23 mouse cellular contexts compared by ENCODE assay signal in genomic region chr15:72232355-72232754, GRCm38 (mm10).
DNase-seq lines count a peak whose midpoint lies in the region; TF ChIP-seq lines count a peak whose summit lies in the region.
"Had no signal": no experiment of that assay in that cellular context is flagged by ENCODE, and none has a peak within 500 bp of the region (broad histone marks: within the 10 kb centered on the region; RNA-seq: fewer than 3 reads in every experiment).

No protein-coding gene starts in this region.

- no peak overlapping the region for H3K4me3 ChIP-seq in left cerebral cortex, adult 2 months
- H3K4me3 ChIP-seq: forebrain, embryonic 13.5 days; hindbrain, embryonic 13.5 days; limb, embryonic 12.5 days; liver, embryonic 15.5 days; midbrain, embryonic 10.5 days; midbrain, embryonic 15.5 days had no signal

- intact Hi-C loops in left cerebral cortex, adult 2 months (cut with DNase I), result loop anchor here (10.0 kb wide), 1 partner anchor 182 kb away; no protein-coding TSS in a partner anchor

- no peak overlapping the region for H3K27ac ChIP-seq in left cerebral cortex, adult 2 months
- H3K27ac ChIP-seq: forebrain, embryonic 13.5 days; hindbrain, embryonic 13.5 days; limb, embryonic 12.5 days; liver, embryonic 15.5 days; midbrain, embryonic 10.5 days; midbrain, embryonic 15.5 days had no signal

- DNase-seq in cerebellum, postnatal 36 days, result peak; percentile 11 to 16
- DNase-seq in cerebellum, adult 11 months, result no peak
- DNase-seq in left cerebral cortex, adult 2 months (ENCODE audit: extremely low spot score in 1 of 2, low spot score in 2 of 2), result peak; percentile 22 to 40
- no peak for DNase-seq in left cerebral cortex, adult 11 months (ENCODE audit: low spot score)
- DNase-seq in 3T3-L1 (ENCODE audit: low read depth, low spot score), result peak; percentile 3
- peak; percentile 17 for DNase-seq in Muller cell, postnatal 12 days (ENCODE audit: inconsistent ontology term)
- no peak for DNase-seq in urinary bladder, adult 2 months (ENCODE audit: low spot score)
- DNase-seq: adrenal gland, adult 8-10 months; B cell, adult 2 months; gastrocnemius, postnatal 36 days; heart, adult 18-20 months; heart, postnatal 36 days; kidney, postnatal 25 days; lung, embryonic 14.5 days; spleen, adult 18-20 months; thymus, adult 18-20 months; thymus, postnatal 25 days had no signal

- TF ChIP-seq CTCF in left cerebral cortex, adult 2 months (IDR thresholded peaks at IDR 0.05), result peak; percentile 22

Comparison
In these comparisons a context has a peak if more than half of its experiments do, and no peak if none do; other contexts are left out.
1. DNase-seq: peak in cerebellum, postnatal 36 days (2 of 2), left cerebral cortex, adult 2 months (2 of 2), 3T3-L1 (single experiment) and Muller cell, postnatal 12 days (single experiment); none in cerebellum, adult 11 months (single experiment), left cerebral cortex, adult 11 months (single experiment) and urinary bladder, adult 2 months (single experiment).